Mouse (Mus musculus): ENCODE results near the gene 1700034I23Rik. TPM values are rescaled to one million over a fixed set of nuclear protein-coding genes. Genes with fewer than 3 reads are reported as not detected.
"Not testable (repeated sequence)": the region's sequence is repeated elsewhere in the genome, so short reads cannot be mapped to it uniquely, and the experiment has no call there.

The 1700034I23Rik gene
- polyA plus RNA-seq, 1 experiment from 2014 or later = 0.51 TPM

DNA sequence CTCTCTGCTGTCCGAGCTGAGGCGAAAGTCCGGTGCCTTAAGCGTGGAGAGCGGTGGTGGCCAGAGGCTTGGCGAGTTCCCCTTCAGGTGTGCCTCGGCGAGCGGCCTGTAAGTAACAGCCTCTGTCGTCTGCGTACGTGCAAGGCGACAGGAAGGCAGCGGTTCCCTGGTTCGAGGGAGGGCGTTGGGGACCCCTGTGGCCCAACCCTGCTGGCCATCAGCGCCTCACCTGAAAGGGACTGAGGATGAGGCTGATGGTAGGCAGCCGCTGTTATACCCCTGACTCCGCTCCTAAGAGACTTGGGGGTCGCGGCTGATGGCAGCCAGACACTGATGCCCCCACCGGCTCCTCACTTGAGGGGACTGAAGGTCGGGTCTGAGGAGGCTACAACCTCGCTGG, 8.0 kb downstream of the 1700034I23Rik start:
- not testable (repeated sequence) for H3K4me1 ChIP-seq (replicated peaks; ENCODE audit: control insufficient read depth, insufficient read depth, low read length); ATAC-seq (ENCODE audit: low FRiP score); H3K9me3 ChIP-seq (ENCODE audit: control insufficient read depth, low read length); H3K36me3 ChIP-seq (ENCODE audit: control insufficient read depth, insufficient read depth, low read length); H3K27me3 ChIP-seq (ENCODE audit: control insufficient read depth, insufficient read depth, low read length); H3K27ac ChIP-seq (ENCODE audit: low read depth, low read length)
- peak; percentile 41 for DNase-seq (ENCODE audit: low spot score)
- peak overlapping the region; percentile 37; the same call in 1 of the 2 replicates for H3K9ac ChIP-seq (ENCODE audit: low read depth, low read length)
- H3K4me2 ChIP-seq (replicated peaks; ENCODE audit: low read depth, low read length) = peak overlapping the region; percentile 55
- peak overlapping the region; percentile 45 for H3K4me3 ChIP-seq (ENCODE audit: low read depth, low read length)
- 1% methylated on average over 15 of the region's 24 CpGs for WGBS

- H3K4me3 ChIP-seq (ENCODE audit: low read depth, low read length) = peak overlapping the region; percentile 45
- not testable (repeated sequence) for H3K9me3 ChIP-seq (ENCODE audit: control insufficient read depth, low read length); H3K4me1 ChIP-seq (replicated peaks; ENCODE audit: control insufficient read depth, insufficient read depth, low read length); H3K36me3 ChIP-seq (ENCODE audit: control insufficient read depth, insufficient read depth, low read length); H3K27me3 ChIP-seq (ENCODE audit: control insufficient read depth, insufficient read depth, low read length)
- DNase-seq (ENCODE audit: low spot score) (peak; percentile 96), ATAC-seq (ENCODE audit: low FRiP score) (peak; percentile 100)
- H3K4me2 ChIP-seq (replicated peaks; ENCODE audit: low read depth, low read length) = peak overlapping the region; percentile 33
- H3K9ac ChIP-seq (ENCODE audit: low read depth, low read length) = peak overlapping the region; percentile 47; the same call in 1 of the 2 replicates
- 0% methylated on average over 34 of the region's 38 CpGs for WGBS
- 0 out of 2 replicates have a peak overlapping the region, but pooled peaks have one; percentile 36 for H3K27ac ChIP-seq (ENCODE audit: low read depth, low read length)
These were observed 8.5 kb downstream of the 1700034I23Rik start for GRCm38 (mm10) chr3:40893816-40894258.

DNA sequence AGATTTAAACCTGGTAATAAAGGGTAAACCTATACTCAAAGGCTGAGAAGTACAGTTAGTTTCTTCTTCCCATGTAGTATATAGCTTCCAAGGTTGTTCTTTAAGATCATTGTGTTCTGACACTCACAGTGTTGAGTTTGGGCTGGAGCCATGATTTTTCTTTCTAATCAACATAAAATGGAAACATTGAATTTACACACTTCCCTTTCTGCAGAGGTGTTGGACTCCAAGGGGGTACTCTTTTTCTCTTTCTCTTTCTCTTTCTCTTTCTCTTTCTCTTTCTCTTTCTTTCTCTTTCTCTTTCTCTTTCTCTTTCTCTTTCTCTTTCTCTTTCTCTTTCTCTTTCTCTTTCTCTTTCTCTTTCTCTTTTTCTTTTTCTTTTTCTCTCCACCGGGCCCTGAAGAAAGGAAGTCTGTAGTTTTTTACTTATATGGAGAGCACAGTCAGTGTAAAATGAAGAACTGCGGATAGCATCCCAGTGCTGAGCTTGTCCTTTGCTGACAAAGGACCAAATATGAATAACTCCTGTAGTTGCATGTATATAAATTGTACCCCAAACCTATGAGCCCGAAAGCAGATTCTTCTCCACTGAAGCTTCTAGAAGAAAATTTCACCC, 49.1 kb downstream of the 1700034I23Rik start:
- H3K4me1 ChIP-seq (replicated peaks; ENCODE audit: control insufficient read depth, insufficient read depth, low read length); ATAC-seq (ENCODE audit: low FRiP score); DNase-seq (ENCODE audit: low spot score); H3K9me3 ChIP-seq (ENCODE audit: control insufficient read depth, low read length); H3K27me3 ChIP-seq (ENCODE audit: control insufficient read depth, insufficient read depth, low read length); H3K4me2 ChIP-seq (replicated peaks; ENCODE audit: low read depth, low read length); H3K9ac ChIP-seq (ENCODE audit: low read depth, low read length); H3K27ac ChIP-seq (ENCODE audit: low read depth, low read length); H3K36me3 ChIP-seq (ENCODE audit: control insufficient read depth, insufficient read depth, low read length); H3K4me3 ChIP-seq (ENCODE audit: low read depth, low read length): not testable (repeated sequence)
- 93% methylated on average over 3 of the region's 3 CpGs for WGBS

Other genes with a start within 250 kb of the 1700034I23Rik start
- 0.11 and 0.27 TPM in 2 replicates for gene Slc25a31, start 193.7 kb downstream of the 1700034I23Rik start, polyA plus RNA-seq (2014; fragmentation: Nextera tagmentation; extraction: Ambion mirVana)
- gene Hspa4l, start 158.0 kb downstream of the 1700034I23Rik start, polyA plus RNA-seq (2014; fragmentation: Nextera tagmentation; extraction: Ambion mirVana) = 69.3 and 71.2 TPM in 2 replicates
- gene Plk4, start 102.5 kb downstream of the 1700034I23Rik start, polyA plus RNA-seq (2014; fragmentation: Nextera tagmentation; extraction: Ambion mirVana) = 57.1 and 60.6 TPM in 2 replicates
- gene Mfsd8, start 55.7 kb downstream of the 1700034I23Rik start, polyA plus RNA-seq (2014; fragmentation: Nextera tagmentation; extraction: Ambion mirVana) = 9.8 and 9.9 TPM in 2 replicates
- gene Abhd18, start 55.6 kb downstream of the 1700034I23Rik start, polyA plus RNA-seq (2014; fragmentation: Nextera tagmentation; extraction: Ambion mirVana) = 5.2 and 8.6 TPM in 2 replicates
- gene Larp1b, start 47.3 kb upstream of the 1700034I23Rik start, polyA plus RNA-seq (2014; fragmentation: Nextera tagmentation; extraction: Ambion mirVana) = 2.0 and 2.2 TPM in 2 replicates
- 25.4 and 25.9 TPM in 2 replicates for gene Pgrmc2, start 180.5 kb upstream of the 1700034I23Rik start, polyA plus RNA-seq (2014; fragmentation: Nextera tagmentation; extraction: Ambion mirVana)

Measured in hindbrain, embryonic 11.5 days (tissue).